Mouse (Mus musculus) brown adipose tissue, adult 24 weeks (tissue): ENCODE measurements around the gene Bco2. TPM values are rescaled to one million over a fixed set of nuclear protein-coding genes. Genes with fewer than 3 reads are reported as not detected.

Experiments used
- H3K27ac ChIP-seq: fragments of 200-500 bp; replicated peaks from 2 replicates; pipeline ENCODE4 v1.5.1; 2012; ENCODE audit warnings: low read depth, mild to moderate bottlenecking, low read length
- H3K4me1 ChIP-seq: fragments of 200-500 bp; 2 replicates; pipeline ENCODE4 v1.6.1; 2012; ENCODE audit warnings: low read length, mixed read lengths; ENCODE audit not compliant: control insufficient read depth, insufficient read depth, insufficient read length
- H3K4me3 ChIP-seq: fragments of 200-500 bp; 2 replicates; pipeline ENCODE4 v1.5.1; 2012; ENCODE audit warnings: low read depth, mild to moderate bottlenecking, low read length, moderate library complexity; ENCODE audit not compliant: insufficient read depth
- polyA plus RNA-seq: library from polyadenylated mRNA; stranded (reverse); fragments of >200 nt; gene quantifications from 2 replicates; pipeline ENCODE4 v1.2.4, GENCODE M21; 2012; ENCODE audit not compliant: missing spikeins, insufficient read depth, insufficient read length

The Bco2 gene
- polyA plus RNA-seq, 1 experiment, result 1.1 TPM

GRCm38 (mm10) chr9:50485521-50485920 is 69.5 kb downstream of the Bco2 start:
- no peak overlapping the region for H3K4me3 ChIP-seq
- H3K27ac ChIP-seq, result no peak overlapping the region
- no peaks in the 10 kb centered on the region for H3K4me1 ChIP-seq

Other genes with a start within 250 kb of the Bco2 start
- 650 and 899 TPM in 2 replicates for gene Rpl10-ps3, start 210.2 kb downstream of the Bco2 start, polyA plus RNA-seq
- gene Plet1, start 60.7 kb downstream of the Bco2 start, polyA plus RNA-seq, result not detected in 2 replicates
- 255 and 268 TPM in 2 replicates for gene Pts, start 26.5 kb downstream of the Bco2 start, polyA plus RNA-seq
- gene Il18, start 354 bp downstream of the Bco2 start, polyA plus RNA-seq, result 2.2 and 3.0 TPM in 2 replicates
- not detected in 2 replicates for gene Tex12, start 6.1 kb upstream of the Bco2 start, polyA plus RNA-seq
- gene Sdhd, start 48.6 kb upstream of the Bco2 start, polyA plus RNA-seq, result 1,365 and 1,497 TPM in 2 replicates
- gene Timm8b, start 48.7 kb upstream of the Bco2 start, polyA plus RNA-seq, result 395 and 454 TPM in 2 replicates
- 1.0 and 2.8 TPM in 2 replicates for gene Pih1d2, start 62.1 kb upstream of the Bco2 start, polyA plus RNA-seq
- 7.6 and 20.6 TPM in 2 replicates for gene Nkapd1, start 62.3 kb upstream of the Bco2 start, polyA plus RNA-seq
- gene Dlat, start 104.6 kb upstream of the Bco2 start, polyA plus RNA-seq, result 497 and 703 TPM in 2 replicates
- gene Dixdc1, start 184.3 kb upstream of the Bco2 start, polyA plus RNA-seq, result 5.3 and 9.5 TPM in 2 replicates
- 2.7 and 5.0 TPM in 2 replicates for gene 2310030G06Rik, start 191.4 kb upstream of the Bco2 start, polyA plus RNA-seq
- 145 and 189 TPM in 2 replicates for gene Cryab, start 196.1 kb upstream of the Bco2 start, polyA plus RNA-seq
- gene Hspb2, start 197.2 kb upstream of the Bco2 start, polyA plus RNA-seq, result 1.8 and 5.9 TPM in 2 replicates
- gene Fdxacb1, start 213.1 kb upstream of the Bco2 start, polyA plus RNA-seq, result 5.1 and 9.2 TPM in 2 replicates
- gene Alg9, start 219.8 kb upstream of the Bco2 start, polyA plus RNA-seq, result 38.3 and 49.0 TPM in 2 replicates
- gene 1110032A03Rik, start 220.3 kb upstream of the Bco2 start, polyA plus RNA-seq, result 213 and 331 TPM in 2 replicates